Mouse (Mus musculus) liver, embryonic 11.5 days (tissue): ENCODE data around the gene Clcn2. TPM values are rescaled to one million over a fixed set of nuclear protein-coding genes. Genes with fewer than 3 reads are reported as not detected.
"Not testable (repeated sequence)": the region's sequence is repeated elsewhere in the genome, so short reads cannot be mapped to it uniquely, and the experiment has no call there.

Experiments used
- ATAC-seq: fragments of 200-750 bp; cut with Nextera tagmentation; replicated peaks from 2 replicates; pipeline ENCODE4 v1.8.0; 2017; ENCODE audit warnings: moderate number of reproducible peaks, mild to moderate bottlenecking, moderate TSS enrichment, moderate library complexity; ENCODE audit not compliant: low FRiP score
- DNase-seq: peaks from one replicate; pipeline ENCODE4 v3.0.0-alpha.2; 2017; ENCODE audit warnings: low spot score
- H3K27ac ChIP-seq: fragments of 300-500 bp; sonication (generic); 2 replicates; pipeline ENCODE4 v1.5.1; 2014; ENCODE audit warnings: mild to moderate bottlenecking, low read depth, low read length, control low read depth
- H3K27me3 ChIP-seq: fragments of 300-500 bp; sonication (generic); replicated peaks from 2 replicates; pipeline ENCODE4 v1.6.1; 2014; ENCODE audit warnings: low read length, mixed read lengths; ENCODE audit not compliant: control insufficient read depth, insufficient read depth
- H3K36me3 ChIP-seq: fragments of 300-500 bp; sonication (generic); 2 replicates; pipeline ENCODE4 v1.6.1; 2014; ENCODE audit warnings: mild to moderate bottlenecking, low read length, moderate library complexity, mixed read lengths; ENCODE audit not compliant: control insufficient read depth, insufficient read depth
- H3K4me1 ChIP-seq: fragments of 300-500 bp; sonication (generic); replicated peaks from 2 replicates; pipeline ENCODE4 v1.6.1; 2014; ENCODE audit warnings: low read length, mixed read lengths; ENCODE audit not compliant: control insufficient read depth, insufficient read depth
- H3K4me2 ChIP-seq: fragments of 300-500 bp; sonication (generic); 2 replicates; pipeline ENCODE4 v1.6.1; 2014; ENCODE audit warnings: mild to moderate bottlenecking, control low read depth, moderate library complexity
- H3K4me3 ChIP-seq: fragments of 300-500 bp; sonication (generic); 2 replicates; pipeline ENCODE4 v1.5.1; 2014; ENCODE audit warnings: low read depth, low read length, control low read depth
- H3K9ac ChIP-seq: fragments of 300-500 bp; sonication (generic); 2 replicates; pipeline ENCODE4 v1.6.1; 2014; ENCODE audit warnings: low read depth, low read length, control low read depth
- H3K9me3 ChIP-seq: fragments of 300-500 bp; sonication (generic); 2 replicates; pipeline ENCODE4 v1.6.1; 2016; ENCODE audit warnings: low read length, inconsistent platforms, mixed read lengths; ENCODE audit not compliant: control insufficient read depth
- WGBS: fragments of 180-500 bp; shearing (Covaris S2); extraction: QIAGEN DNeasy Blood & Tissue Kit; methylation state at CpG from one replicate; pipeline ENCODE4 v1.1.7; 2014; 5-methylcytosine and 5-hydroxymethylcytosine counted together
- polyA plus RNA-seq: library from polyadenylated mRNA; unstranded; fragments of >200 nt; fragmentation: Nextera tagmentation; extraction: Ambion mirVana; gene quantifications from 2 replicates; pipeline ENCODE4 v1.2.1, GENCODE M21; 2014

The Clcn2 gene
- polyA plus RNA-seq, 1 experiment from 2014 or later: 14.4 TPM

- Histone ChIP-seq H3K36me3 (peaks cover 23% of the 10 kb centered on the region), H3K9ac (peak overlapping the region; percentile 99), H3K9me3 (no peaks in the 10 kb centered on the region), H3K27me3 (no peaks in the 10 kb centered on the region), H3K27ac (peak overlapping the region; percentile 96), H3K4me3 (peak overlapping the region; percentile 100), H3K4me2 (peak overlapping the region; percentile 96), H3K4me1 (peaks cover 21% of the 10 kb centered on the region)
- 0% methylated on average over 38 of the region's 38 CpGs for WGBS
- ATAC-seq (peak; percentile 84), DNase-seq (peak; percentile 95)
Measured at GRCm38 (mm10) chr16:20672500-20672902, 45.0 kb downstream of the Clcn2 start.

- DNase-seq (no peak), ATAC-seq (no peak)
- no peaks in the 10 kb centered on the region for H3K9me3 ChIP-seq
- peak overlapping the region; percentile 100 for H3K4me3 ChIP-seq
- peaks cover 17% of the 10 kb centered on the region for H3K36me3 ChIP-seq
- WGBS: 21% methylated on average over 6 of the region's 6 CpGs
- H3K27ac ChIP-seq: peak overlapping the region; percentile 96; the same call in 1 of the 2 replicates
- H3K9ac ChIP-seq: no peak overlapping the region
- H3K4me2 ChIP-seq: peak overlapping the region; percentile 96
- H3K27me3 ChIP-seq: no peaks in the 10 kb centered on the region
- H3K4me1 ChIP-seq: peaks cover 21% of the 10 kb centered on the region
Measured at GRCm38 (mm10) chr16:20671886-20672285, 45.7 kb downstream of the Clcn2 start.

GRCm38 (mm10) chr16:20670291-20670690 is 47.3 kb downstream of the Clcn2 start:
- no peak overlapping the region for H3K4me2 ChIP-seq
- H3K27ac ChIP-seq: no peak overlapping the region
- H3K27me3 ChIP-seq: no peaks in the 10 kb centered on the region
- H3K9ac ChIP-seq: no peak overlapping the region
- H3K4me1 ChIP-seq: peaks cover 21% of the 10 kb centered on the region
- WGBS: 90% methylated on average over 3 of the region's 3 CpGs
- peaks cover 7% of the 10 kb centered on the region; the same call in 1 of the 2 replicates for H3K36me3 ChIP-seq
- no peaks in the 10 kb centered on the region for H3K9me3 ChIP-seq
- no peak for ATAC-seq
- H3K4me3 ChIP-seq: no peak overlapping the region
- DNase-seq: no peak

GRCm38 (mm10) chr16:20668013-20668412 is 49.5 kb downstream of the Clcn2 start, which contains the start of gene Eif4g1:
Gene Eif4g1, plus strand, starts transcription at chr16:20668313.
- H3K4me3 ChIP-seq, H3K9ac ChIP-seq, H3K27me3 ChIP-seq, H3K4me1 ChIP-seq, H3K9me3 ChIP-seq, H3K27ac ChIP-seq, DNase-seq, H3K36me3 ChIP-seq, ATAC-seq, H3K4me2 ChIP-seq: not testable (repeated sequence)
- WGBS: 84% methylated on average over 4 of the region's 6 CpGs

- ATAC-seq (no peak), DNase-seq (no peak)
- Histone ChIP-seq H3K4me2 (no peak overlapping the region), H3K9me3 (no peaks in the 10 kb centered on the region), H3K4me3 (no peak overlapping the region), H3K27ac (no peak overlapping the region), H3K9ac (no peak overlapping the region), H3K27me3 (no peaks in the 10 kb centered on the region), H3K4me1 (peaks cover 5% of the 10 kb centered on the region), H3K36me3 (peaks cover 63% of the 10 kb centered on the region)
- 88% methylated on average over 4 of the region's 4 CpGs for WGBS
Measured at GRCm38 (mm10) chr16:20657661-20658060, 59.9 kb downstream of the Clcn2 start.

DNA sequence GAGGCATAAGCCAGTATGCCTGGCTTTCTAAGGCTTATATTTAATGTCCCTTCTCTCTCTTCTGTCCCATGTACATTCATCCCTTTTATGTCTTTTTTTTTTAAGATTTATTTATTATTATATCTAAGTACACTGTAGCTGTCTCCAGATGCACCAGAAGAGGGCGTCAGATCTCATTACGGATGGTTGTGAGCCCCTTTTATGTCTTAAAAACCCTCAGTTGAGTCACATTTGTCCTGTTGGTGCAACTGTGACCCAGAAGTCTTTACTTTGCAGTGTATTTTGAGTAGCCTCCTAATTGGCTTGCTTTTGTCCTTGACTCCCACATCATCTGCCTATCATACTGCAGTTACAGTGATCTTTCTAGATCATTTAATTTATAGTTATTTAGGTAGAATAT is 64.2 kb downstream of the Clcn2 start:
- H3K4me3 ChIP-seq: peak overlapping the region; percentile 1; the same call in 1 of the 2 replicates
- WGBS: 63% methylated on average over 2 of the region's 2 CpGs

More for the DNA sequence above, 64.2 kb downstream of the Clcn2 start:
- no peaks in the 10 kb centered on the region for H3K27me3 ChIP-seq
- H3K4me2 ChIP-seq: peak overlapping the region; percentile 95; the same call in 1 of the 2 replicates
- DNase-seq: no peak
- no peak for ATAC-seq
- peaks cover 31% of the 10 kb centered on the region for H3K36me3 ChIP-seq
- H3K9me3 ChIP-seq: no peaks in the 10 kb centered on the region
- H3K9ac ChIP-seq: no peak overlapping the region
- no peak overlapping the region for H3K27ac ChIP-seq
- peaks cover 10% of the 10 kb centered on the region for H3K4me1 ChIP-seq

Other genes starting within 250 kb of the Clcn2 start
- gene Eif2b5, start 218.9 kb downstream of the Clcn2 start, polyA plus RNA-seq: 125 and 132 TPM in 2 replicates
- 18.9 and 20.3 TPM in 2 replicates for gene Dvl3, start 200.8 kb downstream of the Clcn2 start, polyA plus RNA-seq
- 519 and 569 TPM in 2 replicates for gene Ap2m1, start 182.3 kb downstream of the Clcn2 start, polyA plus RNA-seq
- 49.2 and 50.9 TPM in 2 replicates for gene Abcf3, start 169.2 kb downstream of the Clcn2 start, polyA plus RNA-seq
- 0.58 and 1.1 TPM in 2 replicates for gene Vwa5b2, start 128.3 kb downstream of the Clcn2 start, polyA plus RNA-seq
- gene Eef1akmt4, start 106.2 kb downstream of the Clcn2 start, polyA plus RNA-seq: 42.7 and 44.6 TPM in 2 replicates
- 0.05 TPM in 1 of 2 replicates, not detected in the other for gene Gm49333, start 106.1 kb downstream of the Clcn2 start, polyA plus RNA-seq
- 55.7 and 58.6 TPM in 2 replicates for gene Alg3, start 106.0 kb downstream of the Clcn2 start, polyA plus RNA-seq
- gene Camk2n2, start 96.5 kb downstream of the Clcn2 start, polyA plus RNA-seq: 0.47 and 0.59 TPM in 2 replicates
- 0.90 and 0.97 TPM in 2 replicates for gene Ece2, start 87.9 kb downstream of the Clcn2 start, polyA plus RNA-seq
- 354 and 386 TPM in 2 replicates for gene Psmd2, start 66.1 kb downstream of the Clcn2 start, polyA plus RNA-seq
- 185 and 196 TPM in 2 replicates for gene Eif4g1, start 49.4 kb downstream of the Clcn2 start, polyA plus RNA-seq
- gene Fam131a, start 24.5 kb downstream of the Clcn2 start, polyA plus RNA-seq: 2.1 TPM in 2 replicates
- 124 and 127 TPM in 2 replicates for gene Polr2h, start 81 bp downstream of the Clcn2 start, polyA plus RNA-seq
- gene Chrd, start 15.4 kb upstream of the Clcn2 start, polyA plus RNA-seq: 0.77 and 0.93 TPM in 2 replicates
- gene Thpo, start 16.8 kb upstream of the Clcn2 start, polyA plus RNA-seq: 4.1 and 4.3 TPM in 2 replicates